Mouse (Mus musculus): ENCODE measurements at regions not wholly inside any gene's neighbourhood (a gene's known extent, or its start where the extent isn't known, plus 50 kb on each side); places are given as distances from the start of the nearest gene placed in this dataset.

DNA sequence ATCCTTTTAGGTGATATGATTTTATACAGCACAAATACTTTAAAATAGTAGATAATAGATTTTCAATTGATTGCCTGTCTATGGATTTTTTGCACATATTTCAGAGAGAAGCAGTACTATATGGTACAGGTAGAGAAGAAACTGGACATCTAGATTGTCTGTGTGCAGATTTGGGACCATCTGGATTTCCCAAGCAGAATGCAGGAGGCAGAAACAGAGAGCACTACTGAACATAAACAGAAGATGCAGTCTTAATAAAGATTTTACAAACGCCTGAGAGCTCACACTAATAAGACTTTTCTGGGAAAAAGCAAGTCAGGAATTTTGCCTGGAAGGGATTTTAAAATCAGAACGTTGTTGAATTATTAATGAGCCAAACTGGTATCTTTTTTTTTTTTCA is 432.9 kb downstream of the Col11a1 start:
- DNase-seq (ENCODE audit: low spot score in 2 of 2), result no peak
- intact Hi-C loops (cut with DNase I), result no loop called here

DNA sequence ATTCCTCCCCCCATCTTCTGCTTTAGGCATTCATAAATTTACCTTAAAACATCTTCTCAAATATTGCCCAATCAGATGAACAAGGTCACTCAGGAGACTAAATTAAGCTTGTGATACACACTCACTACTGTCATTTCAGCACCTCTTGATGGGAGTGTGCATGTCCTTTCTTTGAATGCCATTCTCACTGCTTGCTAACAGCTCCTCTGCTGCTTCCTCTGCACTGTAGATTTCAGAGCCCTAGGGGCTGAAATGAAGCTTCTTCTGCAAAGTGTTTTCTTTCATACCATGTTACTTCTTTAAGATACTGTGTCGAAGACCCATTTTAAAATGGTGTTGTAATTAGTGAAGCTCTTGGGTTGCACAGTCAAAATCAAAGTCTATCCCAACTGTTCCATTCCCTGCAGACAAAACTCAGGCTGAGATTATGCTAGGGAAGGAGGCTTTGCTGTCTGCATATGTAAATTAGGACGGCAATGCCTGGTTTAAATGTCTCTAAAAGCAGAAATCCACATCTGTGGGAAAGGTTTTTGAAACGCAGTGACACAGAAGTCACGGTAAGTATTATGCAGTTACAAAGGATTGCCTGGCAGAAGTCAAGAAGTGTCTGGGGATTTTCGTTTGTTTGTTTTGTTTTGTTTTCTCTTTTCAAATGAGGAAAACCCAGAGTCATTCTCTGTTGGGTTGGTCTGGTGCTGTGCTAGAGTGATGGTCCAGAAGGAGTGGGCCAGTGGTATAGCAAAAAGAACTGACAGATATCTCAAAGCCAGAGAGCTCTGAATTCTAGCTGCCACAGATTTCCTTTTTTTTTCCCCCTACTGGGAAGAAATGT is 433.6 kb downstream of the Col11a1 start:
- intact Hi-C loops (cut with DNase I), result no loop called here
- no peak for DNase-seq (ENCODE audit: low spot score in 2 of 2)

DNA sequence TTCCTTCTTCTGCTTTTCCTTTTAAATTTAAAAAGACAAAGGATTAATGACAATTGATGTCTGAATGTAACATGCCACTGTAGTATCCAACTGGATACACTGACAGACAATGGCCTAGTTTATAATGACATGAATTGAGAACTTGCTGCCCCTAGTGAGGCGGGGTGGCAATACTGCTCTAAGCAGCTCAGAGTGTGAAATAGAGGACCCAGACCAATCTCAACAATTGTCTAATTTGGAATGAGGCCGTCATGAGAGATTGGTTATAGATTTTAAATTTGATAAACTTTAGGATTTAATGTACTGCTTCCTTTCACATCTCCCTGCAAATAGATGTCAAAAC is 434.2 kb downstream of the Col11a1 start:
- intact Hi-C loops (cut with DNase I), result no loop called here
- DNase-seq (ENCODE audit: low spot score in 2 of 2), result no peak

DNA sequence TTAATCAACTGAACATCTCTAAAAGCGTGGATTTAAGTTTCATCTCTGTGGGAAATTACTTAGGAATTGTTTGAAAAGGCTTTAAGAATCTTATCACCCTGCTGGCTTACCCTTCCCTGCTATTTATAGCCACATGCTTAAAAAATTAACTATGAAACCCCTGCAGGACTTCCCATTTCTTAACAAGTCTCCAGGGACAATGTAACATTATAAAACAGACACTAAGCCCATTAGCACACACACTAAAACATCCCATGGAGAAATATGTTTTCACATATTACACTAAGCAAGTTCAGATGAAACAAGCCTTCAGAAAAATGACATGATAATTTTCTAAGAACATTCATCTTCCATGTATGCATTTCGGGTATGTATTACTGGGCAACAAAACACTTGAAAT is 420.0 kb upstream of the Olfm3 start:
- intact Hi-C loops (cut with DNase I), result no loop called here
- no peak for DNase-seq (ENCODE audit: low spot score in 2 of 2)

DNA sequence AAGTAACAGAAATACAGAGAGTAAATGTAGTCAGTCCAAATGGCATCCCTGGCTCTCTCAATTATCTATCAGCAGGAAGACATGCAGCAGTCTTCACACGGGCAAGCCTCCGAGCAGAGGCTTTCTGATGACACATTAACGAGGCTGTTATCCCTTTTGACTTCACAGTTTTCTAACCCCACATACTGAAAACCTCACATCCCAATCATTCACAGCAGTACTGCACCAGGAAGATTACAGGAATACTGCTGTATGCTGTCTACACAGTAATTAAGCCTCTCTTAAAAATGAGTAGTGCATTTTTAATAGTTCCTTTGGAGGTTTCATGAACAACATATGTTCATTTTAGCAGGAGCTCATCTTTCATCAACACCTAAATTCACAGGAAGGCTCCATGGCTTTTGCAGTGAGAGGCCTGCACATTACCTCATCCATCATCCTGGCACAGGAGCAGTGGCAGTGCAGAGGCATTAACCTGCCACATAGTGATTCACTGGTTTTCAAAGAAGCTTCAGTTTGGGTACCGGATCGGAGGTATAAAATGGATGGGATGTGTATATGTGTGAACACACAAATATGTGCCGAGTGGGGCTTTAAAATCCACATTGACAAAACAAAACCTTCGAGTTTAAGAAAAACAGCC is 396.1 kb upstream of the Olfm3 start:
- intact Hi-C loops (cut with DNase I), result no loop called here
- peak in 1 of 2 experiments; percentile 2 for DNase-seq (ENCODE audit: low spot score in 2 of 2)

DNA sequence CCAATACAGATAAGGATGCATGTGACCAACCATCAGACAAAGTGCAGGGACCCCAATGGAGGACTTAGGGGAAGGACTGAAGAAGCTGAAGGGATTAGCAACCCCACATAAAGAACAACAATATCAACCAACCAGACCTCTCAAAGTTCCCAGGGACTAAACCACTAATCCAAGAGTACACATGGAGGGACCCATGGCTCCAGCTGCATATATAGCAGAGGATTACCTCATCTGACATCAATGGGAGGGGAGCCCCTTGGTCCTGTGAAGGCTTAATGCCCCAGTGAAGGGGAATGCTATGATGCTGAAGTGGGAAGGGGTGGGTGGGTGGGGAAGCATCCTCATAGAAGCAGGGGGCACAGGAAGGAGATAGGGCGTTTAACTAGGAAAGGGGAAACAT is 388.6 kb upstream of the Olfm3 start:
- no peak for DNase-seq (ENCODE audit: low spot score in 2 of 2)
- intact Hi-C loops (cut with DNase I), result no loop called here

DNA sequence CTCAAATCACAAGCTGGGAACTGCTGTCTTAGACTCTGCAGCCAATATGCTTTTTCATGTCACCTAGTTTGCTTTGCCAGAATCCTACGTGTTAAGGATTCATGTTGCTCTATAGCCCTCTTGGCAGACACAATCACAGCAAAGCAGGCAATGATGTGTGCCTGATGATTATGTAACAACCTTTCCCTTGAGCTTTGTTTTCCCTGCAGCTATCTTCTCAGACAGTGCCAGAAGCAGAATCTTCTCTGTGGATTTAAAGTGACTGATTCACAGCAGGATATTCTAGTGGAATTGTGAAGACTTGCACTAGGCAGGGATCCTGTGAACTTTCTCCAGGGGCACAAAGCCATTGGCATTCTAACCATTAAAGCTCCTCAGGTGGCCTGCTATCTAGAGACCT is 359.5 kb upstream of the Olfm3 start:
- DNase-seq (ENCODE audit: low spot score in 2 of 2), result no peak
- intact Hi-C loops (cut with DNase I), result no loop called here

DNA sequence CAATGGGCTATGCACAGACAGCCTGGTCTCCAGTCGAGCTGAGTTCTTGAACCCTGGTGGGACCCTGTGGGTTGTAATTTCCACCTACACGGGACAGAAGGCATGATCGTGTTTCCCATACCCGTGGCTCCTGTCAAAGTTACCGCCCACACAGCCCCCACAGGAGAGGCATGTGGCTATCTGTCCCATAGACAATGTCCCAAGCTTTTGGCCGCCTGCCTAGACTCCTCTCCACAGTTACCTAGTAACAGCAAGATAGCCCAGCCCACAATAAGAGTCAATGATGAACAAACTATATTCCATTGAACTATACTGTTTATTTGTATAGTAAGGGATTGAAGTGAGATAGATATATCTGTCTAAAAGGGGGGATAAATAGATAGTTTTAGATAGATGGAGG is 356.7 kb upstream of the Olfm3 start:
- DNase-seq (ENCODE audit: low spot score in 2 of 2), result peak; percentile 3 to 8
- intact Hi-C loops (cut with DNase I), result no loop called here

DNA sequence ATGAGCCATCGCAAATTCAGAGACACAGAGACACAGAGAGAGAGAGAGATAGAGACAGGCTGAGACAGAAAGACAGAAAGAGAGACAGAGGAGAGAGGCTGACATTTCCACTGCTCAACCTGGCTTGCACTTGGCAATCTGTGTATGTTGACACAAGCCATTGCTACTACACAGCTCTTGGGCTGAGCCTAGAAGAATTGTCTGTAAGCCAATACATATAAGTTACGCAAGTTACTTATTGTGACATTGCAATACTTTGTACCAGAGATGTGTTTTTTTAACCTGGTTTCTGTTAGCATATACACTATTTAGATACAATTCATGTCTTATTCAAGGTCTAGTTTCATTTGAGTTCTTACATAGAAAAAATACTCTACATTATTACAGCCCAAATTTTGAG is 332.9 kb upstream of the Olfm3 start:
- no peak for DNase-seq (ENCODE audit: low spot score in 2 of 2)
- intact Hi-C loops (cut with DNase I), result no loop called here
